Mouse (Mus musculus) ZHBTc4 (cell line): Measurements from ENCODE around the gene Kcnd3.

ENCODE experiments used
- DNase-seq: peaks from one replicate; pipeline ENCODE4 v3.0.0-alpha.2; 2011; ENCODE audit warnings: low read depth, low spot score

The Kcnd3 gene

DNA sequence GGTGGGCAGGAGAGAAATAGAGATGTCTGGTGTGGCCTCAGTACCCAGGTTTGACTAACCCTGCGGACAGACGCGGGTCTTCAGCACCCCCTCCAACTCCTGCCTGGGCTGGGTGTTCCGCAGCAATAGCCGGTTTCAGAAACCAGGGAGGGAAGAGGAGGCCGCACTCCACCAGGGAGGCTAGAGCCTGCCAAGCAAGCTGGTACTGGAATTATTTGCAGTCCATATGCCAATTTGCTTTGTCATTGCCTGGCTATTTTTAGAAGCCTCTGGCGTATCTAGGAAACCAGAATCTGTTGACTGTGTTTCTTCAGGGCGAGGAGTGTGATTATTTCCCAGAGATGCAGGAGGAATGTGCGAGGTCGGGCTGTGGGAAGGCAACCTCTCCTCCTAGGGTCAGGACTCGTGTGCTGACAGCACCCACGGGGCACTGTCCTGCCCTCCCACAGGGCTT is 69.1 kb downstream of the Kcnd3 start:
- DNase-seq, result no peak

DNA sequence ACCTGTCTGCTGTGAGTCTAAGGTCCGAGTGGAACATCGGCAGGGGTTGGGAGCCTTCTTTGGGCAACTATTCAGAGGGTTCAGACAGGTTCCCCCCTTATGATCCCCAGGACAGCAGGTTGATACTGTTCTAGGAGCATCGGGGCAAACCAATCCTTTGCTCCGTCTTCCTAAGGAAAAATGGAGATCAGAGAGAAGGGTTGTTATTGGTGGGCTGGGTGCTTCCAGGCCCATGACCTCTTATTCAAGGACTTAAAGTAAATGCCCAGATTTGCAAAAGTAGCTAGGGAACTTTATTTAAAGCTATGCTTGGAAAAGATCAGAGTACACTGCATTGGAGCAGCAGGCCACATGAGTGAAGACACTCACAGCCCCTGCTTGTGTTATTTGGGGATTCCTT is 69.5 kb downstream of the Kcnd3 start:
- no peak for DNase-seq

DNA sequence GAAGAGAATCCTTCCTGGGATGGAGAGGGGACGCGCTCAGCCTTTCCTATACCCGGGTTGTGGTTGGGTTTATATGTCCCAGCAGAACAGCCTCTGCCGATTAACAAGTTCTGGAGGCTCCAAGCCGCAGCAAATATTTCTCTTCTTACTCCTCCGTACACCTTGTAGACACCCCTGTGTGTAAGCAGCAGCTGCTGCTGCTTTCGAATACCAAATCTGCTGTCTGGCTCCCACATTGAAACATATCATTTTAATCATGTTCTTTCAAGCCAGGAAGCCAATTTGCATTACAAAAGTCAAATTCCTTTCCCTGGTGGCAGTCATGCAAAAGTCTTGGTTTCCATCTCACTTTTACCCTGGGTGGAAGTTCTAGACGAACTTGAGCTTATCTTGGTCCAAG is 76.7 kb downstream of the Kcnd3 start:
- DNase-seq, result no peak

DNA sequence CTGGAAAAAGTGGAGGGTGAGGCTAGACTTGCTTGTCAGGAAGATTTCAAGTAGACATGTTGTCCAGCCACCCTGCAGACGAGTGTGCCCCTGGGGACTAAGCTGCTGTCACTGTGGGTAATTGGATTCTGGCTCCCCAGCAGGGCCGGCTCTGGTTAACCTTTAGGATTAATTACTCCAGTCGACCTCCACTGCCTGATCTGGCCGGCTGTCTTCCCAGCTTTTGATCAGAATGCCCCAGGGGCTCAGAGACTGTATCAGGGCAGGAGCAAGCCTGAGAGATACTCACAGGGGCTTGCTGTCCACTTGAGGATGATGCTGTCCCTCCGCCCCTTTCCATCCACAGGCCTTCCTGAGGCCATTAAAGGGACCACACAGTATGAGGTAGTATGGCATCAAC is 77.6 kb downstream of the Kcnd3 start:
- DNase-seq, result no peak

DNA sequence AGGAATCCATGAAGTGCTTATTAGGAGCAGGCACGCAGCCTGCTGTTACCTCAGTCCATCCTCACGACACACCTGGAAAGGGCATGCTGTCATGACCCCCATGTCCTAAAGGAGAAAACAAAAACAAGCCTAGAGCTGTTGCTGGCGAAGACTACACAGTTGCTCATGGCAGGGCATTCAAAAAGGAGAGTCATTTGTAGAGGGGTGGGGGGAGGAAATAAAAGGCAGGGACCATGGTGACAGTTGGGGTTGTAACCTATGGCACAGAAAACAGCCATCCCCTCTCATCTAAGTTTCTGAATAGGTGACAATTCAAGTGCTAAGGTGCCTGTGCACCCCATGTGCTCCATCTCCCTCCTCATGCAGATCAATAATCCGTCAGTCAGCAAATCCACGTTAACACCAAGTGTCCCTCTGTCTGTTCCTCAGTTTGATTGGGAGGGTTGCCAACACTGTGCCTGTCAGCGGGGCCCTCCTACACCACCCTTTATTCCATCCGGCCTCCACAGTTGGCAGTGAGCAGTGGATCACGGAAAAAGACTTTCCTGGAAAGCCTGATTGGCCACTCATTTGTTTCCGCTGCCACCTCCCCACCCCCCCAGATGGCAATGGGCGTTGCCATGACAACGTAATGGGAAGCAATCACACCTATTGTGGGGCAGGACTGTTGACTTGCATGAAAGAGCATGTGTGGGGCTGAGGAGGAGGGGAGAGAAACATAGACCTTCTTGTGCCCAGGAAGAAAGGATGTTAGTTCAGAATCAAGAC is 78.4 kb downstream of the Kcnd3 start:
- peak; percentile 67 for DNase-seq

DNA sequence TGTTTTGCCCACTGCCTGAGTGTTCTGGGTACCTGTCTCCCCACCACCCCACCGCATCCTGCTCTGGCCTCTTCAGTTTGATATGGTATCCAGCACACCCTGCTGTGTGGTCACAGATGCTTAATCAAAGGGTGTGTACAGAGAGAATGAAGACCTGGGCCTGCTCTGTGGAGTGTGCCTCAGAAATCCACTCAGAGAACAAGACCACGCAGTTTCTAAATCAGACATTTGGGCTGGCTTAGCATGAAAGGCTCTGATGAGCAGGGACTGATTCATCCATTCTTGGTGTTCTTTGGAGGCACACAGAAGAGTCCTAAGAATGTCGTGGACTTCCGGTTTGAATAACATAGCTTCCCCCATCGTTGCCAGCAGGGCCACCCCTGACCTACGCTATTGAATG is 86.3 kb downstream of the Kcnd3 start:
- DNase-seq, result no peak

DNA sequence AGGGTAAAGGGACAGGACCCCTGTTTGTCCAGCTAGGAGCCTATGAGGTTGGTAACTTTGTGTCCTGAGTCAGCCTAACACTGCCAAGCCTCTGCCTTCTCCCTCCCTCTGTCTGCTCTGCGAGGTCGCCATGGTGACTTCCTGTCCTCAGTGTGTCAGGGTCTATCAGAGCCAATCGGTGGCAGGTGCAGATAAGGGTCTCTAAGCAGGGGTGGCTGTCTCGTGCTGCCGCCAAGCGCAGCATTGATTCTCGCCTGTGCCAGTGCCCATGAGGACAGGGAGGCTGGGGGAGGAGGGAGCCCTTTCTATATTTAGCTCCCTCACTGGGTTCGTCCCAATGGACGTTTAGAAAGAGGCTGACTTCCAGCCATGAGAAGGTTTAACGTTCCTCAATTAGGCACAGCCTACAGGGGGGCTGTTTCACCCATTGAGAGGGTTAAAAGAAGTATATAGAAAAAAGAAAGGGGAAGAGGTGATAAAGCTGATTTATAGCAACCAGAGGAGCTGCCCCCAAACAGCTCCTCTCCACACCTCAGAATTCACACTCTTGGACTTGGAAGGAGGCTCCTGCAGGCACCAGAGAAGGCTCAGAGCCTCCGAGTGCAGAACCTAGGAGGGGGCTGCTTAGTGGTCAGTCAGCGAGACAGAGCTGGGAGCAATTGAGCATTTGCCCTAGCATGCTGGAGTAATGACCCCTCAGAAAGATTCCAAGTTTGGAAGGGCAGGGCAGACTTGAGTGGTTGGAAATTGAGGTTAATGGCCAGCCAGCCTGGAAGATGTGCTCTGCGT is 86.9 kb downstream of the Kcnd3 start:
- no peak for DNase-seq

DNA sequence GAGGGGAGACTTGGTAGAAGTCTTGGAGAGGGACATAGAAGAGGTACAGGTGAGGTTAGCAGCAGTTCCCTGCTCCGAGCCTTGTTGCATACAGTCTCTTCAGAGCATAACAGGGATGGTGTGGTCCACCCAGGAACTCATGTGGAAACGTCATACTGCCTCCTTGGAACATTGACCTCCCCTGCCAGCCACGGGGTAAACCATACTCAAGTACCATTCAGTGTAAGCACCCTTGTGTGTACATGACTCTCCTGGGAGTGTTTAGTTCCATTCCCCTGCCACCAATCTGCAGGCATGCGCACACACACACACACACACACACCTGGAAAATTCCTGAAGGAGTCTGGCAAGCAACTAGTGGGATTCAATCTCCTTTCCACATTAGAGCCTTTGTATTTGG is 90.6 kb downstream of the Kcnd3 start:
- no peak for DNase-seq

DNA sequence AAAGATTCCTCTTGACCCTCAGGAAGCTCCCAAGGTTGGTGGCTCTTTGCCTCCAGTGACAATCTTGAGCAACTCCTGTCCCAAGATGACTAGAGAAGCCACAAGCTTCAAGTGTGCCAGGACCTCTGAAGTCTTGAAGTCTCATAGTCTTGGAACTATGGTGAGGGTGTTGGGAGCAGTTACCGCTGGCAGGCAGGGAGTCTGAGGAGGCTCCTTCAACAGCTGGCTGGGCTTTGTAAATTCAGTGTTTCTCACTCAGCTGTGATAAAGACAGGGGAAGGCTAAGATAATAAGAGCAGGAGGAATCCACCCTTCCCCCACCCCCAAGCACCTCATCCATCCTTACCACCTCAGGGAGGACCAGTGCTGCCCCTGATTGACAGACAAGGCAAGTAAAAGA is 92.0 kb downstream of the Kcnd3 start:
- DNase-seq, result no peak

DNA sequence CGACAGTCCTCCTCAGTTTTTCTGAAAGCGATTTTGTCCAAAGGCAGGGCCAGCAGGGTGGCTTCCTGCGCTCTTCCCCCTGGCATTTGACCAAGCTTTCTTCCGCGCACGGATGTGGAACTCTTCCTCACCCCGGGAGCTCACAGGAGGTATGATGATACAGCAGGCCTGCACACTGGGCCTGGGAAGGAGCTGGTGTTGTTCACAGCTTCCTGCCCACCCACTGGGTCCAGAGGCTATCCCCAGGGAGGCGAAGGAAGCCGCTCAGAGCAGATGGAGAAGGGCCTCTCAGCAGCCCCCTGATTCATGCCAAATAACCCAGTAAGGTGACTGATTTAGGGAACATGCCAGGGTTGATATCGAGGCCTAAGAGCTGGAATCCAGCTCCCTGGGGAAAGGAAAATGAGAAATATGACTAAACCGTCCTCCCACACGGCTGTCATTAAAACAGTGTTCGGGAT is 94.5 kb downstream of the Kcnd3 start:
- no peak for DNase-seq

DNA sequence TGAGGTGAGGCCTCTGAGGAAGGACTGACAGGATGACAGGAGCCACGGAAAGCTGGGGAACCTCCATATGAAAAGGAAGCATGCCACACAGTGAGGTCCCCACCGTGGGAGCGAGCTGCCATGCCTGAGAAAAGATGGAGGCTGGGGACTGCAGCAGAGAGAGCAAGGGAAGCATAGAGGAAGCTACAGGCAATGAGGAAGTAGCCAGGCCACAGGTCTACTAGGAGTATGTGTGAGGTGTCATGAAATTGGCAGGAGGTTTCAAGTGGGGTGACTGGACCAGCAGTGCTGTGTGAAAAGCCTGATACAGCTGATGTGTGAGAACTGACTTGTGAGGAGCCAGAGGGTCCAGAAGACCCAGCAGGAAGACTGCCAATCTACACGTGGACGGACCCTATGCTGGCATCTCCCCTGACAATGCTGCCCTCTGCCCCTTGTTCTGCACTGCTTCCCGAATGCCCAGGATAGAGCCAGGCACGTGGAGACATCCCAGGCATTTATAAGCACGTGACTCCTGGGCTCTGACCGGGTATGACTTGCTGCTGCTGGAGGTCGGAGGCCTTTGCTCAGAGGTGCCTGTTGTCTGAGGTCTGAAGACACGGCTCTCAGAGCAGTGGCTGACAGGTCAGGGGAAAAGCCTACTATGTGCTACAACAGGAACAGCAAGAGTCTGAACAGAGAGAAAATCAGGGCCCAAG is 96.1 kb downstream of the Kcnd3 start:
- no peak for DNase-seq

DNA sequence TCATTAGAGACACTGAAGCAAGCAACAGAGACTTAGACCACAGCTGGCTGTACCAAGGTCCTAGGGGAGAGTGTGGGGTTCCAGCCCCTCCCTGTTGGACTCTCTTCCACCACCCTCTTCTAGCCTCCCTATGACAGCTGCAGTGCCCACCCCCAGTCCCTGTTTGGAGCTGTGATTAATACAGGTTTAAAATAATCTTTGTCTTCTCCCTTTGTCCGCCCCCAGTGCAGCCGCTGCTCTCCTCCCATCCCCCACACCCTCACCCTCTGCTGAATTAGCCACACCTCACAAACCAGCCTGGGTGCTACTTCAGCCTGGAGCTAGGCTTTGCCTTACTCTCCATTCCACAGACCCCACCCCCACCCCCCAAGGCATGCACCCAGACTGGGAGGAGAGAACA is 107.3 kb downstream of the Kcnd3 start:
- peak; percentile 38 for DNase-seq

DNA sequence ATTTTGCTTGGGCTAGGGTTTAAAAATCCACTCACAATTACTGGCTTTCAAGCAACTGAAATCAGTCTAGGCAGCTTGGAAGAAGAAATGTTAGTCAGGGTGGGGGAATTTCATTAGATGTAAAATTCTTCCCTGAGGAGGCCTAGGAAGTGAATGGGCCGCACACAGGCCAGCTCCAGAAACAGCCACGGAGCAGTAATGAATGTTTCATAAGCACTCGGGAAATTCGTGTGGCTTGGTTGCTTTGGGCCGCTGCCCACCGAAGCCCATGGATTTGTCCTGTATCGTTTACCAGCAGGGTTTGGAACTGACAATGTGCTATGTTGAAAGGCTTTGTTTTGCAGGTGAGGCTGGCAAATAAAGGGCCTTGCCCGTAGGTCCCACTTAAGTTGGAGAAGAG is 114.8 kb downstream of the Kcnd3 start:
- DNase-seq, result no peak

DNA sequence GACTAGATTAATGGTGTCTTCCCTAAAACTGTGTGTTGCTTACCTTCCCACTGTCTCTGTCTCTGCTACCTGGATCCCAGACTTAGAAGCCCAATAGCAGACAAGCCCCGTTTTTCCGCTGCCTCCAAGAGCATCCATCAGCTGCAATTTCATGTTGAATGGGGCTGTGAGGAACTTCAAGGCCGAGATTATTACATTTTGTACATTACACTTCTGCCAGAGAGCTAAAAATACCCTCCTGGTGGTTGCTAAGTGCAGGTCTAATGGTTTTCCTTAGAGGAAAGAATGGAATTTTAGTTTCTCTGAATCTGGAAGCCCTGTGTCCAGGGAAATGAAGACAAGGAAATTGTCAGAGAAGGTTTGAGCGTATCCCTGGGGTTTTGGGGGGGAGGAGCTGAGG is 115.3 kb downstream of the Kcnd3 start:
- DNase-seq, result no peak

DNA sequence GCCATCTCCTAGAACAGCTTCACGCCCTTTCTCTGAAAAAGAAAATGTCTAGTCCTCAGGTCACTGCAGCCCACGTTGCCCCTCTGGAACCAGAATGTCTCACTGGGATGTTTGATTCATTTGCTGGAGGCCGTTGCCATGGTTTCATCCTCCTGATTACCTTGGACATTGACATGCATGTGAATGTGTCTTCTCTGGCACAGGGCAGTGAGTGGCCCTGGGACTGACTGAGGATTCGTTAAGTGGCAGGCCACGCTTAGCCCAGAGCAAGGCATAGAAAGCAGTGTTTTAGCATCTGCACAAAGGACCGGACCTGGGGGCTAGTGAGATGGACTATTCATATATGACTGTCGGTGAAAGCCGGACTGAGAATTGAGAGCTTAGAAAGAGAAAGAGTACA is 116.3 kb downstream of the Kcnd3 start:
- DNase-seq, result no peak

DNA sequence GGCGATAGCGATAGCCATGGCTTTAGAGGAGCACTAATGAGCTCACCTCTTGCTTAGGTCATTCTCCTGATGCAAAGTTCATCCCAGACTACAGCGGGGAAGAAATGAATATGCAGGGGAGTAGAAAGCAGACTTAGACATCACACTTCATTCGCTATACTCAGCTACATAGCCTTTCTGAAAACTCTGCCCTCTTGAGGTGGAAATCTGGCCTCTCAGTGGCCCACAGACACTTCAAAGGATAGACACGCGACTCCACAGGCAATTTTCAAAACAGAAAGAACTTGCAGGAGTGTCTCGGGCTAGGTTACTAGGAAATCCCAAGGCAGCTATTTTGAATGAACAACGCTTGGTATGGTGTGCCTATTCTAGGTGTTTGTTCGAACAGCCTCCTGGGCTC is 116.7 kb downstream of the Kcnd3 start:
- no peak for DNase-seq

DNA sequence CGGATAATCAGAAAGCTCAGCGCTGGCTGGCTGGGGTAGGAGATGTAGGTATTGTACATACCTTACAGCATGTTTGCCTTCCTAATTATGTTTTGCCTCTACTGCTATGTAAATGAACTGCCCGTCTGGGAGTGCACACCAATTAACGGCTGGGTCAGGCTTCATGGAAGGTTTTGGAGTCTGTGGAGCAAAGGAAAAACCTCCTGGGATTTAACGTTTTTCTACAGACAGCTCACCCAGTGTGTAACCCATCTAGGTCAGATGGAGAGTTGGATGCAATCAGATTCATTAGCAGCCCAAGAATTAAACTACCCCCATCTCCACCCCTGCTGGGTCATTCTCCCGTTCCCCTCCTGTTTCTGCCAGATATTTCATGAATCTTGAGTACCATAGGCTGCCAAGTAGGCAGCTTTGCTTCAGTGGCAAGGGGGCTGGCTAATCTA is 117.2 kb downstream of the Kcnd3 start:
- DNase-seq, result no peak

DNA sequence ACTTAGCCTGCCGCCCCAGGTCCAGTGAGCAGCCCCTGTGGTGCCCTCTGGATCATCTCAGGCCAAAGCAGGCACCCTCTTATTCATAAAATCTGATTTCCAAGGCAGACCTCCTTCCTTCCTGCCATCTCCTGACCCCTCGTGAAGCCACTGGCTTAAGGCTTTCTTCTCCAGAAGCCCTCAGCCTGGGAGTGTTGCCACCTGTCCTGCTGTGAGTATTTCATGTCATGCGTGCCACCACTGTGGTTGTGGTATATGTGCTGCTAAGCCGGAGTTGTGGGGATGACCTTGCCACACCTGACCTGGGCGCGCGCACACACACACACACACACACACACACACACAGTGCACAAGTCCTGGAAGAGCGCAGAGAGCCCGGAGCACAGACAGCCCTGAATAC is 117.8 kb downstream of the Kcnd3 start:
- no peak for DNase-seq

DNA sequence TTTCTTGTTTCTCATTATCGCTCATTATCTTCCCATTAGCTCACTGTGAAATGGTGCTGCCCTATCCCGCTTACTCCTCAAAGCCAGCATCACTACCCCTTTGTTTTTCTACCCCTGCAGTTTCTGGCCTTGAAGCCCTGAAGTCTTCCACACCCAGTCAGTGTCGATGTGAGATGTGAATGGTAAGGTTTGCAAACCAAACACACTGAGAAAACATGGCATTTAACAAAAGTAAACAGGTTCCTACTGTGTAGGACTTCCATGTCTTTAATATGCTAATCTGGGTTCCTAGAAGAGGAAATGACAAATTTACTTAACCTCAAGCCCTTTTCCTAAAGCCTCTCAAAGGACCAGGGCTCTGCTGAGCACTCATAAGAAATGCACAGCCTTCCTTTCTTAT is 118.7 kb downstream of the Kcnd3 start:
- peak; percentile 61 for DNase-seq

DNA sequence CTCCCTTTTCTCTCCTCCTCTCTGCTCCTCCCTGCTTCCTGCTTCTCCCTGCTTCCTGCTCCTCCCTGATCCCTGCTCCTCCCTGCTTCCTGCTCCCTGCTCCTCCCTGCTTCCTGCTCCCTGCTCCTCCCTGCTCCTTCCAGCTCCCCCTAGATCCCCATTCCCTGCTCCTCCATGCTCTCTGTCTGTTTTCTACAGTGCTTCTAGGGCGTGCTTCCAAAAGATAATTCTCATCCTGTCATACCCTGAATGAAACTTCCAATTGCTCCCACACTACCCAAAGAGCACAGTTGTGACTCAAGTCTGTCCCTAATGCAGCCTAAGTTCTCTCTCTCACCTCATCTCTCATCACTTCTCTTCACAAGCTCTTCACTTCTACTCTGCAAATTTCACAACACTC is 119.8 kb downstream of the Kcnd3 start:
- DNase-seq, result no peak

DNA sequence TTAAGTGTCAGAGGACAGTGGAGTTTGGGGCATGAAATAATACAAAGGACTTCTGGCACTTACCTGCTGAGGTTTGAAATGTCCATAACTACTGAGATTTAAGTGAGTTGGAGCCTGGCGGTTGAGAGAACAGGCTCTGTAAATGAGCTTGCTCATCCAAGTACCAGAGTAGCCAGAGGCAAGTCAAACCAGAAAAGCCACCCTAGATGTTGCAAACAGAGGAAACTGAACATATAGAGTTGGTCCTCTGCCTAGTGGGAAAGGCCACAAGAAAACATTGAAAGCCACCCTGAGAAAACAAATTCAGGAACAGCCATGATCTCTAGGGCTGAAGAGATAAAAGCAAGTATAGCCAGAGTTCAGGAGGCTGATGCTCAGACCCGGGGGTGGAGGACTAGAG is 121.0 kb downstream of the Kcnd3 start:
- no peak for DNase-seq

DNA sequence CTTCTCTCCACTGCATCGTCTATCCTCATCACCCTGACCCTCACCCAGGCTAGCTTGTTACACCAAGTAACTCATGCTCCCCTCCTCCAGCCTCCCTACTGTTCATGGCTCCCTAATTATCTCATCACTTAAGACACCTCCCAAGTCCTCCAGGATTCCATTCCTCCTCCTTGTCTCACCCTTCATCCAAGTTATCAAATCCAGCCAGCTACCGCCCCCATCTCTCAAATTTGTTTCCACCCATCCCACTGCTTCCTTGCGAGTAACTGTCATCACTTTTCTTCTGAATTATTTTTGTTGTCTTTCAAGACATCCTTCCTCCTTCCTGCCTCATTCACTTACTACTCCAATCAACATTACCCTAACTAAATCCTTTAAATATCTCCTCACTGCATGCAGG is 126.2 kb downstream of the Kcnd3 start:
- DNase-seq, result no peak
